In genomic region chr7:60728108-60728721, GRCm38 (mm10) we compare ENCODE assay signal across 7 mouse cellular contexts.
DNase-seq lines count a peak whose midpoint lies in the region; ATAC-seq and TF ChIP-seq lines count a peak whose summit lies in the region.
"Not testable (repeated sequence)": the region's sequence is repeated elsewhere in the genome, so short reads cannot be mapped to it uniquely, and the experiment has no call there.

No protein-coding gene starts in this region.

- not testable (repeated sequence) for H3K4me2 ChIP-seq in forebrain, embryonic 11.5 days (ENCODE audit: low read depth, low read length, severe bottlenecking); hindbrain, embryonic 12.5 days (replicated peaks); lung, postnatal 0 days (replicated peaks; ENCODE audit: low read depth, low read length)

- not testable (repeated sequence) for H3K27me3 ChIP-seq in forebrain, embryonic 11.5 days (ENCODE audit: control insufficient read depth, insufficient read depth, low read length); hindbrain, embryonic 12.5 days; lung, postnatal 0 days (replicated peaks; ENCODE audit: insufficient read depth, low read length)

- TF ChIP-seq CTCF in lung, postnatal 0 days (IDR thresholded peaks at IDR 0.05): peak; percentile 65

- 15% methylated on average over 5 of the region's 5 CpGs for WGBS in forebrain, embryonic 11.5 days
- WGBS in hindbrain, embryonic 12.5 days: 14% methylated on average over 5 of the region's 5 CpGs
- WGBS in lung, postnatal 0 days: 7% methylated on average over 5 of the region's 5 CpGs

- not testable (repeated sequence) for H3K36me3 ChIP-seq in forebrain, embryonic 11.5 days (ENCODE audit: control insufficient read depth, insufficient read depth, low read length); hindbrain, embryonic 12.5 days; lung, postnatal 0 days (ENCODE audit: insufficient read depth, low read length)

- ATAC-seq in forebrain, embryonic 11.5 days (replicated peaks; ENCODE audit: low FRiP score): peak; percentile 77
- peak; percentile 48; the same call in 1 of the 2 replicates for ATAC-seq in hindbrain, embryonic 12.5 days (ENCODE audit: low FRiP score)
- not testable (repeated sequence) for ATAC-seq in lung, postnatal 0 days

- not testable (repeated sequence) for H3K4me3 ChIP-seq in forebrain, embryonic 11.5 days (ENCODE audit: low read depth, low read length); hindbrain, embryonic 12.5 days; lung, postnatal 0 days (ENCODE audit: low read depth, low read length)

- peak; percentile 61 for DNase-seq in MN1 (ENCODE audit: low spot score)
- DNase-seq in cerebellum, postnatal 14 days: peak; percentile 1 to 9
- peak; percentile 68 for DNase-seq in forebrain, embryonic 11.5 days (ENCODE audit: low spot score)
- peak; percentile 6 for DNase-seq in kidney, postnatal 10 days
- DNase-seq in lung, postnatal 0 days (ENCODE audit: low spot score): peak; percentile 5
- DNase-seq in neural tube, embryonic 10.5 days (ENCODE audit: extremely low spot score, low spot score): peak; percentile 30

- H3K27ac ChIP-seq in forebrain, embryonic 11.5 days (ENCODE audit: low read depth, low read length); hindbrain, embryonic 12.5 days; lung, postnatal 0 days (ENCODE audit: low read length): not testable (repeated sequence)

- TF ChIP-seq EP300 in lung, postnatal 0 days (IDR thresholded peaks at IDR 0.05): not testable (repeated sequence)

- H3K9me3 ChIP-seq in forebrain, embryonic 11.5 days (ENCODE audit: control insufficient read depth, low read length); hindbrain, embryonic 12.5 days (replicated peaks); lung, postnatal 0 days (ENCODE audit: low read length): not testable (repeated sequence)

- H3K9ac ChIP-seq in forebrain, embryonic 11.5 days (ENCODE audit: low read length); hindbrain, embryonic 12.5 days; lung, postnatal 0 days (replicated peaks; ENCODE audit: low read depth): not testable (repeated sequence)

- H3K4me1 ChIP-seq in forebrain, embryonic 11.5 days (replicated peaks; ENCODE audit: control insufficient read depth, insufficient read depth, low read length); hindbrain, embryonic 12.5 days; lung, postnatal 0 days (ENCODE audit: insufficient read depth, low read depth, low read length): not testable (repeated sequence)

Comparison
In these comparisons a context has a peak if more than half of its experiments do, and no peak if none do; other contexts are left out.
1. DNase-seq: peak in every context shown above with its lines; median percentile 68 in forebrain, embryonic 11.5 days; 61 in MN1; 30 in neural tube, embryonic 10.5 days; 6 in kidney, postnatal 10 days; 5 in cerebellum, postnatal 14 days; 5 in lung, postnatal 0 days.